Mouse (Mus musculus) embryonic facial prominence, embryonic 13.5 days (tissue): ENCODE data around the gene Marf1. TPM values are rescaled to one million over a fixed set of nuclear protein-coding genes. Genes with fewer than 3 reads are reported as not detected.

Experiments used
- ATAC-seq: fragments of 200-750 bp; cut with Nextera tagmentation; 2 replicates; pipeline ENCODE4 v1.8.0; 2017; ENCODE audit warnings: low read depth; ENCODE audit not compliant: insufficient number of reproducible peaks, insufficient read depth, low FRiP score, low TSS enrichment
- H3K27ac ChIP-seq: fragments of 300-500 bp; sonication (generic); 2 replicates; pipeline ENCODE4 v1.5.1; 2015; ENCODE audit warnings: moderate library complexity, mild to moderate bottlenecking, inconsistent platforms
- H3K27me3 ChIP-seq: fragments of 300-500 bp; sonication (generic); 2 replicates; pipeline ENCODE4 v1.6.1; 2015; ENCODE audit warnings: mild to moderate bottlenecking, inconsistent platforms
- H3K36me3 ChIP-seq: fragments of 300-500 bp; sonication (generic); 2 replicates; pipeline ENCODE4 v1.6.1; 2015; ENCODE audit warnings: mild to moderate bottlenecking, inconsistent platforms
- H3K4me1 ChIP-seq: fragments of 300-500 bp; sonication (generic); 2 replicates; pipeline ENCODE4 v1.6.1; 2015; ENCODE audit warnings: inconsistent platforms
- H3K4me2 ChIP-seq: fragments of 300-500 bp; sonication (generic); 2 replicates; pipeline ENCODE4 v1.6.1; 2015; ENCODE audit warnings: moderate library complexity, mild to moderate bottlenecking, inconsistent platforms
- H3K4me3 ChIP-seq: fragments of 300-500 bp; sonication (generic); 2 replicates; pipeline ENCODE4 v1.5.1; 2015; ENCODE audit warnings: mild to moderate bottlenecking, inconsistent platforms
- H3K9ac ChIP-seq: fragments of 300-500 bp; sonication (generic); 2 replicates; pipeline ENCODE4 v1.6.1; 2015; ENCODE audit warnings: mild to moderate bottlenecking, inconsistent platforms
- H3K9me3 ChIP-seq: fragments of 300-500 bp; sonication (generic); 2 replicates; pipeline ENCODE4 v1.6.1; 2016; ENCODE audit warnings: inconsistent platforms
- WGBS: fragments of 180-500 bp; shearing (Covaris S2); methylation state at CpG from one replicate; pipeline ENCODE4 v1.1.7; 2015; ENCODE audit warnings: mixed read lengths; 5-methylcytosine and 5-hydroxymethylcytosine counted together
- polyA plus RNA-seq: library from polyadenylated mRNA; unstranded; fragments of >200 nt; fragmentation: Nextera tagmentation; extraction: Ambion mirVana; gene quantifications from 2 replicates; pipeline ENCODE4 v1.2.1, GENCODE M21; 2015

Marf1 gene
- polyA plus RNA-seq, 1 experiment from 2014 or later = 19.0 TPM

- WGBS = 83% methylated on average over 5 of the region's 5 CpGs
- no peak for ATAC-seq
- H3K36me3 ChIP-seq = peaks cover 97% of the 10 kb centered on the region
- no peaks in the 10 kb centered on the region; the same call in 1 of the 2 replicates for H3K4me1 ChIP-seq
- no peak overlapping the region for H3K9ac ChIP-seq
- no peak overlapping the region for H3K4me2 ChIP-seq
- no peaks in the 10 kb centered on the region for H3K9me3 ChIP-seq
- H3K27ac ChIP-seq = no peak overlapping the region
- H3K4me3 ChIP-seq = no peak overlapping the region
- H3K27me3 ChIP-seq = no peaks in the 10 kb centered on the region
Measured at GRCm38 (mm10) chr16:14131838-14132237, 31.3 kb downstream of the Marf1 start.

- WGBS = 85% methylated on average over 3 of the region's 3 CpGs
- no peak for ATAC-seq
- Histone ChIP-seq H3K27me3 (no peaks in the 10 kb centered on the region), H3K4me1 (no peaks in the 10 kb centered on the region; the same call in 1 of the 2 replicates), H3K9ac (no peak overlapping the region), H3K4me3 (no peak overlapping the region), H3K9me3 (no peaks in the 10 kb centered on the region), H3K4me2 (no peak overlapping the region), H3K36me3 (peaks cover 97% of the 10 kb centered on the region), H3K27ac (no peak overlapping the region)
Measured at GRCm38 (mm10) chr16:14131376-14131775, 31.8 kb downstream of the Marf1 start.

GRCm38 (mm10) chr16:14130796-14131195, 32.4 kb downstream of the Marf1 start:
- Histone ChIP-seq H3K4me1 (no peaks in the 10 kb centered on the region; the same call in 1 of the 2 replicates), H3K4me3 (no peak overlapping the region), H3K36me3 (peaks cover 98% of the 10 kb centered on the region), H3K4me2 (no peak overlapping the region), H3K9me3 (no peaks in the 10 kb centered on the region), H3K27ac (no peak overlapping the region), H3K9ac (no peak overlapping the region), H3K27me3 (no peaks in the 10 kb centered on the region)
- WGBS = 92% methylated on average over 7 of the region's 7 CpGs
- no peak for ATAC-seq

- Histone ChIP-seq H3K9ac (no peak overlapping the region), H3K36me3 (peaks cover 98% of the 10 kb centered on the region), H3K27me3 (no peaks in the 10 kb centered on the region), H3K4me1 (no peaks in the 10 kb centered on the region; the same call in 1 of the 2 replicates), H3K4me2 (no peak overlapping the region), H3K27ac (0 out of 2 replicates have a peak overlapping the region, but pooled peaks have one; percentile 33), H3K9me3 (no peaks in the 10 kb centered on the region), H3K4me3 (no peak overlapping the region)
- ATAC-seq = no peak
Measured at GRCm38 (mm10) chr16:14128977-14129376, 34.2 kb downstream of the Marf1 start.

- peaks cover 98% of the 10 kb centered on the region for H3K36me3 ChIP-seq
- ATAC-seq = no peak
- WGBS = 93% methylated on average over 1 of the region's 1 CpGs
- H3K4me3 ChIP-seq = no peak overlapping the region
- no peaks in the 10 kb centered on the region for H3K9me3 ChIP-seq
- no peaks in the 10 kb centered on the region; the same call in 1 of the 2 replicates for H3K4me1 ChIP-seq
- H3K9ac ChIP-seq = no peak overlapping the region
- no peaks in the 10 kb centered on the region for H3K27me3 ChIP-seq
- H3K27ac ChIP-seq = no peak overlapping the region
- no peak overlapping the region for H3K4me2 ChIP-seq
Measured at GRCm38 (mm10) chr16:14125253-14125652, 37.9 kb downstream of the Marf1 start.

- no peak for ATAC-seq
- 96% methylated on average over 7 of the region's 7 CpGs for WGBS
Measured at GRCm38 (mm10) chr16:14124709-14125108, 38.4 kb downstream of the Marf1 start.

GRCm38 (mm10) chr16:14123901-14124300, 39.2 kb downstream of the Marf1 start:
- no peaks in the 10 kb centered on the region for H3K9me3 ChIP-seq
- WGBS = 84% methylated on average over 2 of the region's 2 CpGs
- H3K4me3 ChIP-seq = no peak overlapping the region
- H3K4me2 ChIP-seq = no peak overlapping the region
- no peak overlapping the region for H3K9ac ChIP-seq
- H3K4me1 ChIP-seq = no peaks in the 10 kb centered on the region
- no peak for ATAC-seq
- H3K27ac ChIP-seq = no peak overlapping the region
- peaks cover 91% of the 10 kb centered on the region for H3K36me3 ChIP-seq
- no peaks in the 10 kb centered on the region for H3K27me3 ChIP-seq

More at GRCm38 (mm10) chr16:14124709-14125108, 38.4 kb downstream of the Marf1 start:
- Histone ChIP-seq H3K27me3 (no peaks in the 10 kb centered on the region), H3K4me2 (no peak overlapping the region), H3K36me3 (peaks cover 96% of the 10 kb centered on the region), H3K9me3 (no peaks in the 10 kb centered on the region), H3K9ac (no peak overlapping the region), H3K4me3 (no peak overlapping the region), H3K27ac (no peak overlapping the region), H3K4me1 (no peaks in the 10 kb centered on the region; the same call in 1 of the 2 replicates)

- no peaks in the 10 kb centered on the region for H3K4me1 ChIP-seq
- H3K4me3 ChIP-seq = no peak overlapping the region
- H3K9ac ChIP-seq = no peak overlapping the region
- no peak overlapping the region for H3K27ac ChIP-seq
- H3K9me3 ChIP-seq = no peaks in the 10 kb centered on the region
- no peak for ATAC-seq
- H3K36me3 ChIP-seq = peaks cover 85% of the 10 kb centered on the region
- no peak overlapping the region for H3K4me2 ChIP-seq
- H3K27me3 ChIP-seq = no peaks in the 10 kb centered on the region
Measured at GRCm38 (mm10) chr16:14122586-14122985, 40.6 kb downstream of the Marf1 start.

- Histone ChIP-seq H3K27ac (no peak overlapping the region), H3K9ac (no peak overlapping the region), H3K4me1 (no peaks in the 10 kb centered on the region), H3K27me3 (no peaks in the 10 kb centered on the region), H3K9me3 (no peaks in the 10 kb centered on the region), H3K4me2 (no peak overlapping the region), H3K36me3 (peaks cover 86% of the 10 kb centered on the region), H3K4me3 (no peak overlapping the region)
- no peak for ATAC-seq
- WGBS = 94% methylated on average over 7 of the region's 7 CpGs
Measured at GRCm38 (mm10) chr16:14121563-14121962, 41.6 kb downstream of the Marf1 start.

GRCm38 (mm10) chr16:14120941-14121340, 42.2 kb downstream of the Marf1 start:
- H3K36me3 ChIP-seq = peaks cover 86% of the 10 kb centered on the region
- no peaks in the 10 kb centered on the region for H3K27me3 ChIP-seq
- no peaks in the 10 kb centered on the region for H3K4me1 ChIP-seq
- H3K9ac ChIP-seq = no peak overlapping the region
- no peak for ATAC-seq
- no peaks in the 10 kb centered on the region for H3K9me3 ChIP-seq
- H3K4me3 ChIP-seq = no peak overlapping the region
- no peak overlapping the region for H3K27ac ChIP-seq
- WGBS = 96% methylated on average over 5 of the region's 5 CpGs
- no peak overlapping the region for H3K4me2 ChIP-seq

GRCm38 (mm10) chr16:14117299-14117698, 45.9 kb downstream of the Marf1 start:
- Histone ChIP-seq H3K4me1 (no peaks in the 10 kb centered on the region), H3K4me3 (no peak overlapping the region), H3K36me3 (peaks cover 78% of the 10 kb centered on the region), H3K9me3 (no peaks in the 10 kb centered on the region), H3K27ac (no peak overlapping the region), H3K4me2 (no peak overlapping the region), H3K27me3 (no peaks in the 10 kb centered on the region), H3K9ac (no peak overlapping the region)
- no peak for ATAC-seq
- WGBS = 69% methylated on average over 2 of the region's 2 CpGs

GRCm38 (mm10) chr16:14112742-14113141, 50.4 kb downstream of the Marf1 start:
- Histone ChIP-seq H3K9ac (no peak overlapping the region), H3K4me1 (no peaks in the 10 kb centered on the region), H3K27ac (no peak overlapping the region), H3K4me2 (no peak overlapping the region), H3K9me3 (no peaks in the 10 kb centered on the region), H3K27me3 (no peaks in the 10 kb centered on the region), H3K36me3 (peaks cover 86% of the 10 kb centered on the region), H3K4me3 (no peak overlapping the region)
- WGBS = 91% methylated on average over 3 of the region's 3 CpGs
- no peak for ATAC-seq

GRCm38 (mm10) chr16:14112133-14112532, 51.0 kb downstream of the Marf1 start:
- Histone ChIP-seq H3K36me3 (peaks cover 81% of the 10 kb centered on the region), H3K4me2 (no peak overlapping the region), H3K9me3 (no peaks in the 10 kb centered on the region), H3K9ac (no peak overlapping the region), H3K27ac (no peak overlapping the region), H3K4me1 (no peaks in the 10 kb centered on the region), H3K4me3 (no peak overlapping the region), H3K27me3 (no peaks in the 10 kb centered on the region)
- 81% methylated on average over 2 of the region's 2 CpGs for WGBS
- ATAC-seq = no peak
